Mouse (Mus musculus) bone marrow, adult 2 months (tissue): Measurements from ENCODE around the gene Stag1.

Source experiments
- CTCF ChIP-seq: fragments of 200-500 bp; IDR thresholded peaks from 2 replicates; pipeline ENCODE4 v1.5.1; 2011; ENCODE audit warnings: low read length, control low read depth; ENCODE audit not compliant: control insufficient read depth, insufficient read depth
- POLR2A ChIP-seq: fragments of 200-500 bp; IDR thresholded peaks from 2 replicates; pipeline ENCODE4 v1.6.1; 2011; ENCODE audit warnings: low read depth, mild to moderate bottlenecking, control low read depth, low read length, borderline replicate concordance; ENCODE audit not compliant: control insufficient read depth

DNA sequence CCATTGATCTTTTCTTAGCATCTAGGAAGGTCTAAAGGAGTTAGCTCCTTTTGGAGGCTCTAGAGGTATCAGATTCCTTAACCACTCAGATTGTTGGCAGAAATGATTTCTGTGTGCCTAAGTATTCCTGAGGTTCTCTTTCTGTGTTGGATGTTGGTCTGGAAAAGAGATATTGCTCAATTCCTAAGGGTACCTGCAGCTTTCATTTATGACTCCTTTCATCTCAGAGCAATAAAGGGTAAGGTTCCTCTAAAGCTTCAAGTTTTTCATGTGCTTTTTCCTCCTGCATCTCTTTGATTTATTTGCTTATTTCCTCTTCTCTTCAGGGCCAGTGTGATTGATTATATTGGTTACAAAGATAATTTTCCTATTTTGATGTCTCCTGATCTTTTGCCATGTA lies 84.7 kb downstream of the Stag1 start:
- TF ChIP-seq CTCF: no peak
- no peak for TF ChIP-seq POLR2A
